24 mouse cellular contexts compared by ENCODE assay signal in the genomic region with DNA sequence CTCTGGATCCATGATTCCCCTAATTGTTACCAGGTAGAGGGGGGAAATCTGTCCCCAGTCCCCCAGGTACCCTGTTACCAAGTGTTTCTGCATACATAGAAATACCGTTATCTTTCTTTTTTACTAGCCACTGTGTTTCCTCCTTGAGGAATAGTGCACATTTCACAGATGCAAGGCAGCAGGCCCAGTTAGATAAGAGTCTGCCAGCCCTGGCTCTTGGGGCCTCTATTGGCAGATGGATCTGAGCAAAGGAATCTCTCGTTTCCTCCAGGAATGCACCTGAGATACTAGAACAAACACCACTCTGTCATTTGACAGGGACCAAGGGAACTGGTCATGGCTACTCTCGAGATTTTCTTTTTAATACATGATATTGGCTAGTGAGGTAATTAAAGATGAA. TPM values are rescaled to one million over a fixed set of nuclear protein-coding genes. Genes with fewer than 3 reads are reported as not detected.
DNase-seq lines count a peak whose midpoint lies in the region; ATAC-seq lines count a peak whose summit lies in the region.
"Had no signal": no experiment of that assay in that cellular context is flagged by ENCODE, and none has a peak within 500 bp of the region (broad histone marks: within the 10 kb centered on the region; RNA-seq: fewer than 3 reads in every experiment).

No protein-coding gene starts in this region.

- H3K4me3 ChIP-seq in heart, embryonic 16.5 days (ENCODE audit: low read length) = no peak overlapping the region
- H3K4me3 ChIP-seq: forebrain, embryonic 10.5 days; kidney, embryonic 15.5 days; limb, embryonic 12.5 days; liver, embryonic 12.5 days; lung, embryonic 15.5 days; midbrain, embryonic 15.5 days; myocyte; stomach, embryonic 15.5 days had no signal

- H3K9me3 ChIP-seq in heart, embryonic 16.5 days (replicated peaks; ENCODE audit: control insufficient read depth, low read length) = no peaks in the 10 kb centered on the region
- H3K9me3 ChIP-seq: forebrain, embryonic 10.5 days; kidney, embryonic 15.5 days; limb, embryonic 12.5 days; liver, embryonic 12.5 days; lung, embryonic 15.5 days; midbrain, embryonic 15.5 days; stomach, embryonic 15.5 days had no signal

- H3K4me2 ChIP-seq in heart, embryonic 16.5 days (ENCODE audit: low read depth, low read length) = no peak overlapping the region
- H3K4me2 ChIP-seq: kidney, embryonic 15.5 days; limb, embryonic 12.5 days; liver, embryonic 12.5 days; lung, embryonic 15.5 days; midbrain, embryonic 15.5 days; stomach, embryonic 15.5 days had no signal

- H3K27ac ChIP-seq in heart, embryonic 16.5 days (ENCODE audit: low read length) = no peak overlapping the region
- H3K27ac ChIP-seq: forebrain, embryonic 10.5 days; kidney, embryonic 15.5 days; limb, embryonic 12.5 days; liver, embryonic 12.5 days; midbrain, embryonic 15.5 days; stomach, embryonic 15.5 days had no signal

- H3K27me3 ChIP-seq in heart, embryonic 16.5 days (ENCODE audit: control insufficient read depth, insufficient read depth, low read length) = no peaks in the 10 kb centered on the region
- H3K27me3 ChIP-seq: kidney, embryonic 15.5 days; limb, embryonic 12.5 days; liver, embryonic 12.5 days; lung, embryonic 15.5 days; midbrain, embryonic 15.5 days; stomach, embryonic 15.5 days had no signal

- H3K36me3 ChIP-seq in heart, embryonic 16.5 days (ENCODE audit: control insufficient read depth, insufficient read depth) = peaks cover 2% of the 10 kb centered on the region; the same call in 1 of the 2 replicates
- H3K36me3 ChIP-seq: liver, embryonic 12.5 days; lung, embryonic 15.5 days; midbrain, embryonic 15.5 days; stomach, embryonic 15.5 days had no signal

- H3K4me1 ChIP-seq in heart, embryonic 16.5 days (ENCODE audit: control insufficient read depth, insufficient read depth, low read length) = peaks cover 22% of the 10 kb centered on the region
- H3K4me1 ChIP-seq: forebrain, embryonic 10.5 days; limb, embryonic 12.5 days; midbrain, embryonic 15.5 days had no signal

- 16% methylated on average over 3 of the region's 3 CpGs for WGBS in heart, embryonic 16.5 days

- peak; percentile 34; the same call in 1 of the 2 replicates for ATAC-seq in heart, embryonic 16.5 days (replicated peaks; ENCODE audit: extremely low read depth, insufficient read depth, low FRiP score)
- ATAC-seq in granulocyte monocyte progenitor cell, adult 5-6 weeks (replicated peaks; ENCODE audit: poor library complexity, severe bottlenecking) = no peak
- ATAC-seq in frontal cortex, adult (ENCODE audit: low TSS enrichment) = no peak
- ATAC-seq: activated CD4-positive, CD25-positive, alpha-beta regulatory T cell, adult 4 months; hindbrain, embryonic 16.5 days; intestine, embryonic 16.5 days; liver, embryonic 12.5 days; midbrain, embryonic 15.5 days had no signal

- no peak overlapping the region for H3K9ac ChIP-seq in heart, embryonic 16.5 days (ENCODE audit: low read length)
- H3K9ac ChIP-seq: kidney, embryonic 15.5 days; limb, embryonic 12.5 days; liver, embryonic 12.5 days; lung, embryonic 15.5 days; midbrain, embryonic 15.5 days; stomach, embryonic 15.5 days had no signal

- DNase-seq in adrenal gland, postnatal 10 days = peak; percentile 37
- DNase-seq in adrenal gland, postnatal 25 days = no peak
- DNase-seq in ovary, postnatal 14 days (ENCODE audit: low spot score) = peak; percentile 37
- DNase-seq in ovary, postnatal 10 days (ENCODE audit: low spot score) = no peak
- peak; percentile 29 for DNase-seq in testis, postnatal 14 days (ENCODE audit: low spot score)
- DNase-seq: adrenal gland, postnatal 14 days; cerebellum, adult 11-12 months; cerebellum, postnatal 25 days; gastrocnemius, postnatal 10 days; retina, postnatal 1 day had no signal

RNA-seq across cellular contexts. Expression of a gene that starts 44.9 kb away (rescaled TPM):
- 10 to 100 TPM; 30.5 to 42.8 TPM for total RNA-seq in adrenal gland, postnatal 10 days (2021)
- total RNA-seq in adrenal gland, postnatal 25 days (2021) = 34.8 and 45.0 TPM in 2 replicates
- 17.5 and 18.1 TPM in 2 replicates for polyA plus RNA-seq in heart, embryonic 16.5 days (2015; fragmentation: Nextera tagmentation; extraction: Ambion mirVana)
- total RNA-seq in granulocyte monocyte progenitor cell, adult 5-6 weeks (2014; fragmentation: Nextera tagmentation) = 0.32 TPM in 1 of 2 replicates, not detected in the other
- 1.7 and 4.9 TPM in 2 replicates for total RNA-seq in granulocyte monocyte progenitor cell, adult 5-6 weeks (2017)

RNA-seq across cellular contexts. Expression of a gene that starts 47.1 kb away (rescaled TPM):
- 10 to 100 TPM; 17.6 to 19.3 TPM for total RNA-seq in adrenal gland, postnatal 10 days (2021)
- 14.1 and 22.0 TPM in 2 replicates for total RNA-seq in adrenal gland, postnatal 25 days (2021)
- polyA plus RNA-seq in heart, embryonic 16.5 days (2015; fragmentation: Nextera tagmentation; extraction: Ambion mirVana) = 10.8 and 13.0 TPM in 2 replicates
- 15.2 and 16.6 TPM in 2 replicates for total RNA-seq in granulocyte monocyte progenitor cell, adult 5-6 weeks (2014; fragmentation: Nextera tagmentation)
- 13.0 and 17.9 TPM in 2 replicates for total RNA-seq in granulocyte monocyte progenitor cell, adult 5-6 weeks (2017)

Comparison
In these comparisons a context has a peak if more than half of its experiments do, and no peak if none do; other contexts are left out.
1. DNase-seq: peak in adrenal gland, postnatal 10 days (single experiment), ovary, postnatal 14 days (single experiment) and testis, postnatal 14 days (single experiment); none in adrenal gland, postnatal 25 days (single experiment) and ovary, postnatal 10 days (single experiment).